Mouse (Mus musculus): ENCODE results near the gene Olfr328. TPM values are rescaled to one million over a fixed set of nuclear protein-coding genes. Genes with fewer than 3 reads are reported as not detected.
"Not testable (repeated sequence)": the region's sequence is repeated elsewhere in the genome, so short reads cannot be mapped to it uniquely, and the experiment has no call there.

The Olfr328 gene
- total and polyA plus RNA-seq, 3 experiments = 0.04 TPM; not detected in 2

GRCm38 (mm10) chr11:58577430-58577829 lies 22.0 kb upstream of the Olfr328 start, which contains the start of gene Olfr325 (continued):
- TF ChIP-seq UBTF (IDR thresholded peaks at IDR 0.05; ENCODE audit: borderline replicate concordance, insufficient read depth, low read depth, low read length) = no peak
- TF ChIP-seq TBP (IDR thresholded peaks at IDR 0.05; ENCODE audit: low read depth, low read length) = no peak

DNA sequence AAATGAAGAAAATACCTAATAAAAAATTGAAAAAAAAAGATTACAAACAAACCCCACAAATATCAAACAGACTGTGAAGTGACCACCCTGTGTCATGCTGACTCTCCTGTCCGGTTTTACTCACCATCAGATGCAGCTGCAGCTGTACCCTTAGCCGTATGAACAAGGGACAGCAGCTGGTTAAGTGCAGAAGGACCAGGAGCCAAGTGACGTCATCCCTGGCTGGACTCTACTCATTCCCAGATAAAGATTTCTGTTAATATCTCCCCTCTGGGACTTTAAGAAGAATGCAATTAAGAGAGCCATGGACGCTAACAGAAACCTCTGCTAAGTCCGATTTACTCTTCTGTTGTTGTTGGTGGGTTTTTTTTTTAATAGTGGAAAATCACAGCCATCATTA lies 15.0 kb upstream of the Olfr328 start, which contains the start of gene Olfr224:
Gene Olfr224 (minus strand): TSS at position 149 of the 400 bp plus-strand sequence.
- no peaks in the 10 kb centered on the region for H3K4me1 ChIP-seq (ENCODE audit: control insufficient read depth in 1 of 2, insufficient read depth in 2 of 2, low read length in 2 of 2)
- TF ChIP-seq ZNF384 (IDR thresholded peaks at IDR 0.05; ENCODE audit: low read depth, low read length) = no peak

DNA sequence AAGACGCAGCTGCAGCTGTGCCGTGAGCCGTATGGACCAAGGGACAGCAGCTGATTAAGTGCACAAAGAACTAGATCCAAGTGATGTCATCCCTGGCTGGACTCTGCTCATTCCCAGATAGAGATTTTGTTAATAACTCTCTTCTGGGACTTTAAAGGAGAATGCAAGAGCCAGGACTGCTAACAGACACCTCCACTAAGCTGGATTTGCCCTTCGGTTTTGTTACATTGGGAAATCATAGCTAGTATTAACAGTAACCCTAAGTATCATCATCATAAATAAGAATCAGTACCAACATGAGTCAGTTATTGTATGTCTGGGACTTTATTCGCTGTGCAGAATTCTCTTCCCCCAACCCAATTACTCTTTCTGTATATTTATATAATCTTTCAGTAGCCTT lies 9.1 kb downstream of the Olfr328 start, which contains the start of gene Olfr329-ps:
Gene Olfr329-ps (minus strand): TSS at position 101 of the 400 bp plus-strand sequence.
- DNase-seq (ENCODE audit: low read depth, low spot score) = no peak
- no peak for TF ChIP-seq RCOR1 (IDR thresholded peaks at IDR 0.05; ENCODE audit: low read depth, low read length)
- TF ChIP-seq MYC (IDR thresholded peaks at IDR 0.05; ENCODE audit: low read depth, low read length) = no peak
- no peak for TF ChIP-seq NRF1 (IDR thresholded peaks at IDR 0.05; ENCODE audit: insufficient read depth, low read depth, low read length, poor library complexity, severe bottlenecking)
- no peak for TF ChIP-seq TAL1 (IDR thresholded peaks at IDR 0.05; ENCODE audit: low read length)
- no peak for TF ChIP-seq POLR2AphosphoS5 (IDR thresholded peaks at IDR 0.05; ENCODE audit: borderline replicate concordance, low read depth, low read length)
- Histone ChIP-seq H3K79me2 (ENCODE audit: control insufficient read depth, insufficient read depth, low read length, poor library complexity) (no peaks in the 10 kb centered on the region), H3K9ac (ENCODE audit: control insufficient read depth, low read depth, low read length, poor library complexity, severe bottlenecking) (no peak within 1 kb of the TSS), H3K27ac (ENCODE audit: control insufficient read depth, low read depth, low read length) (no peak within 1 kb of the TSS), H3K27me3 (ENCODE audit: control insufficient read depth in 1 of 2, insufficient read depth in 2 of 2, low read length in 2 of 2) (peaks cover 4 to 16% of the 10 kb centered on the region in 2 experiments; a peak in 3 of 4 replicates), H3K4me1 (ENCODE audit: control insufficient read depth in 1 of 2, insufficient read depth in 2 of 2, low read length in 2 of 2) (no peaks in the 10 kb centered on the region), H3K36me3 (ENCODE audit: control insufficient read depth in 1 of 2, insufficient read depth in 2 of 2, low read length in 2 of 2) (no peaks in the 10 kb centered on the region), H3K4me3 (ENCODE audit: control insufficient read depth in 1 of 2, insufficient read depth in 1 of 2, low read depth in 2 of 2, low read length in 2 of 2) (no peak within 1 kb of the TSS), H3K9me3 (replicated peaks; ENCODE audit: insufficient read depth, low read length) (no peaks in the 10 kb centered on the region)

More for the DNA sequence above, 15.0 kb upstream of the Olfr328 start, which contains the start of gene Olfr224:
- no peak for DNase-seq (ENCODE audit: low read depth, low spot score)
- Histone ChIP-seq H3K9me3 (replicated peaks; ENCODE audit: insufficient read depth, low read length) (no peaks in the 10 kb centered on the region), H3K27me3 (ENCODE audit: control insufficient read depth in 1 of 2, insufficient read depth in 2 of 2, low read length in 2 of 2) (peaks cover 2% of the 10 kb centered on the region in 2 experiments; a peak in 2 of 4 replicates), H3K4me3 (ENCODE audit: control insufficient read depth in 1 of 2, insufficient read depth in 1 of 2, low read depth in 2 of 2, low read length in 2 of 2) (no peak within 1 kb of the TSS), H3K27ac (ENCODE audit: control insufficient read depth, low read depth, low read length) (no peak within 1 kb of the TSS), H3K9ac (ENCODE audit: control insufficient read depth, low read depth, low read length, poor library complexity, severe bottlenecking) (no peak within 1 kb of the TSS), H3K79me2 (ENCODE audit: control insufficient read depth, insufficient read depth, low read length, poor library complexity) (no peaks in the 10 kb centered on the region), H3K36me3 (ENCODE audit: control insufficient read depth in 1 of 2, insufficient read depth in 2 of 2, low read length in 2 of 2) (no peaks in the 10 kb centered on the region)

DNA sequence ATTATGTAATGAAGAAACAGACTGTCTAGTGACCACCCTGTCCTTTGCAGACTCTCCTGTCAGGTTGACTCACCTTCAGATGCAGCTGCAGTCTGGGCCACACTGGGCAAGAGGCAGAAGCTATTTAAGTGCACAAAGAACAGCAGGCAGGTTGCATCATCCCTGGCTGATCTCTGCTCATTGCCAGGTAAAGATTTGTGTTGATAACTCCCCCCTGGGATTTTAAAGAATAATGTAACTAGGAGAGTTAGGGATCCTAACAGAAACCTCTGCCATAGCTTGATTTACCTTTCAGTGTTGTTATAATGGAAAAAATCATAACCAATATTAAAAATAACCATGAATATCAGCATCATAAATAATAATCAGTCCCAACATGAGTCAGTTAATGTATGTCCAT lies 20.7 kb downstream of the Olfr328 start, which contains the start of gene Olfr330:
Gene Olfr330 (minus strand): TSS at position 101 of the 400 bp plus-strand sequence.
- H3K79me2 ChIP-seq (ENCODE audit: control insufficient read depth, insufficient read depth, low read length, poor library complexity); H3K9me3 ChIP-seq (replicated peaks; ENCODE audit: insufficient read depth, low read length); H3K27ac ChIP-seq (ENCODE audit: control insufficient read depth, low read depth, low read length); H3K36me3 ChIP-seq (ENCODE audit: control insufficient read depth in 1 of 2, insufficient read depth in 2 of 2, low read length in 2 of 2); H3K4me3 ChIP-seq (ENCODE audit: control insufficient read depth in 1 of 2, insufficient read depth in 1 of 2, low read depth in 2 of 2, low read length in 2 of 2); H3K4me1 ChIP-seq (ENCODE audit: control insufficient read depth in 1 of 2, insufficient read depth in 2 of 2, low read length in 2 of 2); H3K9ac ChIP-seq (ENCODE audit: control insufficient read depth, low read depth, low read length, poor library complexity, severe bottlenecking); DNase-seq (ENCODE audit: low read depth, low spot score): not testable (repeated sequence)
- peaks cover 9 to 27% of the 10 kb centered on the region in 2 experiments for H3K27me3 ChIP-seq (ENCODE audit: control insufficient read depth in 1 of 2, insufficient read depth in 2 of 2, low read length in 2 of 2)

DNA sequence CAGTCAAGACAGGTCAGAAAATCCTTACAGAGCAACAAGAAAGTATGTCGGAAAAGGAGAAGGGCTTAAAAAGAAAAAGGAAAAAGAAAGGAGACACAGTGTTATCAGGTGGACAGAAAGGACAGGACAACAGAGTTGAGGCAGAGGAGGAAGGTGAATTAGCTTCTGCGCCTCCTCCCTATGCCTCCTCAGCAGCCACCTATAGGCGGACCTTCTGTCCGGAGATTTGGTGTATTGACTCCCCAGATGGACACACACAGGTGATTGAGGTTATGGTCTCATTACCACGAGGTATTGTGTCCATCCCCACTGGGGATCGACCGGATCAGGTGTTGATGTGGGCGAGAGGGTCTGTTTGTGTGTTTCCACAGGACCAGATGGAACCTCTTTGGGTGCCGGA lies 35.7 kb downstream of the Olfr328 start:
- not testable (repeated sequence) for H3K27me3 ChIP-seq (ENCODE audit: control insufficient read depth in 1 of 2, insufficient read depth in 2 of 2, low read length in 2 of 2); DNase-seq (ENCODE audit: low read depth, low spot score); H3K36me3 ChIP-seq (ENCODE audit: control insufficient read depth in 1 of 2, insufficient read depth in 2 of 2, low read length in 2 of 2); H3K4me3 ChIP-seq (ENCODE audit: control insufficient read depth in 1 of 2, insufficient read depth in 1 of 2, low read depth in 2 of 2, low read length in 2 of 2); H3K9ac ChIP-seq (ENCODE audit: control insufficient read depth, low read depth, low read length, poor library complexity, severe bottlenecking); H3K79me2 ChIP-seq (ENCODE audit: control insufficient read depth, insufficient read depth, low read length, poor library complexity); H3K4me1 ChIP-seq (ENCODE audit: control insufficient read depth in 1 of 2, insufficient read depth in 2 of 2, low read length in 2 of 2); H3K9me3 ChIP-seq (replicated peaks; ENCODE audit: insufficient read depth, low read length); H3K27ac ChIP-seq (ENCODE audit: control insufficient read depth, low read depth, low read length)

DNA sequence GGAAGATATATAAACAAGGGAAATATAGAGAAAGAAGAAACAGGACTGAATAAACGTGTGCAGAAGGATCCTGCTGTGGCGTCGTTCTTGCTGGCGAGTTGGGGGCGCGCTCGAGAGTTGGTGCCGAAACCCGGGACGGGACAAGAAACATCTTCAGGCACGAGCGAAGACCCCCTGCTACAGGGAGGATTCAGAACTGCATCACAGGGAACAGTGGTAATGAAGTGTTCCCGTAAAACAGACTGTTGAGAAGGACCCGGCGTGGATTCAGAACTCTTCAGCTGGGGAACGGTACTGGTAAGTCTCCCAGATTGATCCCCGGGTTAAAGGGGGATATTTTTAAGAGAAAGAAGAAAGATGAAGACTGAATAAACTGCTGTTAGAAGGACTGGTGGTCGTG lies 36.5 kb downstream of the Olfr328 start:
- H3K36me3 ChIP-seq (ENCODE audit: control insufficient read depth in 1 of 2, insufficient read depth in 2 of 2, low read length in 2 of 2); H3K27me3 ChIP-seq (ENCODE audit: control insufficient read depth in 1 of 2, insufficient read depth in 2 of 2, low read length in 2 of 2); H3K4me3 ChIP-seq (ENCODE audit: control insufficient read depth in 1 of 2, insufficient read depth in 1 of 2, low read depth in 2 of 2, low read length in 2 of 2); H3K9me3 ChIP-seq (replicated peaks; ENCODE audit: insufficient read depth, low read length); H3K27ac ChIP-seq (ENCODE audit: control insufficient read depth, low read depth, low read length); DNase-seq (ENCODE audit: low read depth, low spot score); H3K79me2 ChIP-seq (ENCODE audit: control insufficient read depth, insufficient read depth, low read length, poor library complexity); H3K9ac ChIP-seq (ENCODE audit: control insufficient read depth, low read depth, low read length, poor library complexity, severe bottlenecking); H3K4me1 ChIP-seq (ENCODE audit: control insufficient read depth in 1 of 2, insufficient read depth in 2 of 2, low read length in 2 of 2): not testable (repeated sequence)
